Mouse (Mus musculus) small intestine, adult 2 months (tissue): ENCODE measurements around the gene Rmnd5a.

ENCODE experiments used
- CTCF ChIP-seq: fragments of 200-500 bp; IDR thresholded peaks from 2 replicates; pipeline ENCODE4 v1.5.1; 2012; ENCODE audit warnings: low read depth, mild to moderate bottlenecking, control low read depth, inconsistent platforms, low read length, moderate library complexity, mixed read lengths; ENCODE audit not compliant: insufficient replicate concordance, insufficient read length; ENCODE audit errors: extremely low read depth
- POLR2A ChIP-seq: fragments of 200-500 bp; IDR thresholded peaks from 2 replicates; pipeline ENCODE4 v1.6.1; 2012; ENCODE audit warnings: low read depth, mild to moderate bottlenecking, control low read depth, inconsistent platforms, low read length, moderate library complexity

GRCm38 (mm10) chr6:71352201-71352600, 88.2 kb downstream of the Rmnd5a start:
- no peak for TF ChIP-seq CTCF
- no peak for TF ChIP-seq POLR2A
